Mouse (Mus musculus) stomach, postnatal 0 days (tissue): ENCODE measurements around the gene 6030468B19Rik. TPM values are rescaled to one million over a fixed set of nuclear protein-coding genes. Genes with fewer than 3 reads are reported as not detected.

Experiments used
- ATAC-seq: fragments of 200-750 bp; cut with Nextera tagmentation; 2 replicates; pipeline ENCODE4 v1.8.0; 2017; ENCODE audit not compliant: low FRiP score, low TSS enrichment
- DNase-seq: peaks from one replicate; pipeline ENCODE4 v3.0.0-alpha.2; 2016; ENCODE audit warnings: low spot score
- H3K27ac ChIP-seq: fragments of 300-500 bp; sonication (generic); replicated peaks from 2 replicates; pipeline ENCODE4 v1.5.1; 2014; ENCODE audit warnings: mild to moderate bottlenecking, control low read depth
- H3K27me3 ChIP-seq: fragments of 300-500 bp; sonication (generic); 2 replicates; pipeline ENCODE4 v1.6.1; 2014; ENCODE audit warnings: low read length; ENCODE audit not compliant: control insufficient read depth, insufficient read depth
- H3K36me3 ChIP-seq: fragments of 300-500 bp; sonication (generic); 2 replicates; pipeline ENCODE4 v1.6.1; 2014; ENCODE audit warnings: low read length, mixed read lengths; ENCODE audit not compliant: control insufficient read depth, insufficient read depth
- H3K4me1 ChIP-seq: fragments of 300-500 bp; sonication (generic); replicated peaks from 2 replicates; pipeline ENCODE4 v1.6.1; 2014; ENCODE audit warnings: antibody characterized with exemption; ENCODE audit not compliant: control insufficient read depth, insufficient read depth
- H3K4me2 ChIP-seq: fragments of 300-500 bp; sonication (generic); replicated peaks from 2 replicates; pipeline ENCODE4 v1.6.1; 2014; ENCODE audit warnings: low read depth, mild to moderate bottlenecking, control low read depth, moderate library complexity
- H3K4me3 ChIP-seq: fragments of 300-500 bp; sonication (generic); 2 replicates; pipeline ENCODE4 v1.5.1; 2014; ENCODE audit warnings: low read depth, low read length, control low read depth
- H3K9ac ChIP-seq: fragments of 300-500 bp; sonication (generic); 2 replicates; pipeline ENCODE4 v1.6.1; 2014; ENCODE audit warnings: mild to moderate bottlenecking, low read length, control low read depth, mixed read lengths
- H3K9me3 ChIP-seq: fragments of 300-500 bp; sonication (generic); 2 replicates; pipeline ENCODE4 v1.6.1; 2016; ENCODE audit warnings: low read length; ENCODE audit not compliant: control insufficient read depth
- CTCF ChIP-seq: IDR thresholded peaks from 2 replicates; pipeline ENCODE4 v1.5.1; 2016; ENCODE audit warnings: antibody characterized with exemption, low read depth, mild to moderate bottlenecking, moderate library complexity
- EP300 ChIP-seq: optimal IDR thresholded peaks from 2 replicates; pipeline ENCODE3; 2016; ENCODE audit warnings: antibody characterized with exemption
- WGBS: fragments of 180-500 bp; shearing (Covaris S2); extraction: QIAGEN DNeasy Blood & Tissue Kit; methylation state at CpG from one replicate; pipeline ENCODE4 v1.1.7; 2014; 5-methylcytosine and 5-hydroxymethylcytosine counted together
- polyA plus RNA-seq: library from polyadenylated mRNA; unstranded; fragments of >200 nt; fragmentation: Nextera tagmentation; extraction: Ambion mirVana; gene quantifications from 2 replicates; pipeline ENCODE4 v1.2.1, GENCODE M21; 2015

Gene 6030468B19Rik
- polyA plus RNA-seq, 1 experiment from 2014 or later: not detected

DNA sequence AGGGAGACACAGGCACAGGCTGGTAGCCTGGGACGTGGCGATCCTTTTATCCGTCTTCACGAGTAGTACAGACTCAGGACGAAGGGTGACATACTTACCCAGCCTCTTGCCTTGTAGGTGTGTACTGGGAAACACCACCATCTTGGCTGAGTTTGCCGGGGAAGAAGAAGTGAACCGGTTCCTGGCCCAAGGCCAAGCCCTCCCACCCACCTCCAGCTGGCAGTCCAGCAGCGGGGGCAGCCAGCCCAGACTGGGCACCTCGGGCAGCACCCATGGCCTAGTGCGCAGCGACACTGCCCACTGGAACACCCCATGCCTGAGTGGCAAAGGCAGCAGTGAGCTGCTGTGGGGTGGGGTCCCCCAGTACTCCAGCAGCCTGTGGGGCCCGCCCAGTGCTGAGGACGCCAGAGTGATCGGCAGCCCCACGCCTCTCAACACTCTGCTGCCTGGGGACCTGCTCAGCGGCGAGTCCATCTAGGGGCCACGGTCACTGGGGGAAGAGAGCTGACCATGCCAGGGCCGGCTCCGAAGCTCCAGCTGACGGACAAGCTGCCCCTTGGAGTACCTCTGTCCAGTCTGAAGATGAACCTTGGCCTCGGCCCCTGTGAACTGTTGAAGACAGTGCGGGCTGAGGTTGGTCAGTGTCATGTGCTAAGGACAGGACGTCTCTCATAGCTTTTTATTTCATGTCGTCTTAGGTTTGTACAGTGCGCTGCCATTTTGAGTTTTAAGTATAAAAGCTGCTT, 36.9 kb upstream of the 6030468B19Rik start:
- Histone ChIP-seq H3K36me3 (peaks cover 36% of the 10 kb centered on the region), H3K9me3 (no peaks in the 10 kb centered on the region), H3K27ac (no peak overlapping the region), H3K9ac (no peak overlapping the region), H3K4me2 (no peak overlapping the region), H3K4me3 (no peak overlapping the region), H3K4me1 (no peaks in the 10 kb centered on the region), H3K27me3 (no peaks in the 10 kb centered on the region)
- DNase-seq (no peak), ATAC-seq (no peak)
- no peak for TF ChIP-seq CTCF
- 82% methylated on average over 26 of the region's 26 CpGs for WGBS

DNA sequence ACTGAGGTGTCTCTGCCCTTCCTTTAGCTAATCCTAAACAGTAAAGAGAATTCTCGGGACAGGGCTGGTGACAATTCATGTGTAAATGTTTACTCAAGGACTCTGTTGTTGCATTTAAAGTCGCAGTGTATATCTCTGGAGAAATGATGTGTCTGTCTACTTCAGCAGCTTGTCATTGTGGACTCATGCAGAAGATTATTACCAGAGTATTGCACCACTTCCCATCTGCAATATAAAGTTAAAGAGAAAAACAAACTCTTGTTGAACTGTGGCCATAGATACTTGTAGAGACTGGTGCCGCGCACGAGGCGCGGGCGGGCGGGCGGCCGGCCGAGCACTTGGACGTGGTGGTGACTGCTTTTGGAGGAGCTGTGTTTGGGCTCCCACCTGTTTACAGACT, 35.7 kb upstream of the 6030468B19Rik start:
- TF ChIP-seq EP300 (no peak), CTCF (no peak)
- H3K36me3 ChIP-seq: peaks cover 29% of the 10 kb centered on the region
- no peak for DNase-seq
- H3K27ac ChIP-seq: no peak overlapping the region
- 81% methylated on average over 13 of the region's 13 CpGs for WGBS
- H3K9me3 ChIP-seq: no peaks in the 10 kb centered on the region
- no peak overlapping the region for H3K4me2 ChIP-seq
- no peaks in the 10 kb centered on the region for H3K4me1 ChIP-seq
- no peak overlapping the region for H3K4me3 ChIP-seq
- no peaks in the 10 kb centered on the region for H3K27me3 ChIP-seq
- no peak for ATAC-seq
- H3K9ac ChIP-seq: no peak overlapping the region

DNA sequence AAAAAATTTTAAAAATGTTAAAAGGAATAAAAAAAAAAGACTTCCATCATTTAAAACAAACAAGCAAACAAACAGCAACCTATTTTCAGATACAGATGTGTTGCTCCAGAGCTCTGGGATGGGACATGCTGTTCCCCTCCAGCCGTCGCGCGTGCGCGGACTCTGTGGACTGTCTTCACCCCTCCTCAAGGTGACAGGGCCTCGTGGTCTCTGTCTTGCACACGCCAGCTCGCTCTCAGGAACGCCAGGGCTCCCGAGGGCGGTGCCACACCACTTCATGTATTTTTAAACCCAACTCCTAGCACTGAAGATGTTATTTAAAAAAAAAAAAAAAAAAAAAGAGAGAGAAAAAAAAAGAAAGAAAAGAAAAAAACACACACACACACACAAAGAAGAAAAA, 35.2 kb upstream of the 6030468B19Rik start:
- Histone ChIP-seq H3K9ac (no peak overlapping the region), H3K9me3 (no peaks in the 10 kb centered on the region), H3K4me1 (no peaks in the 10 kb centered on the region), H3K27me3 (no peaks in the 10 kb centered on the region), H3K36me3 (peaks cover 29% of the 10 kb centered on the region), H3K4me2 (no peak overlapping the region), H3K27ac (no peak overlapping the region), H3K4me3 (no peak overlapping the region)
- WGBS: 90% methylated on average over 12 of the region's 12 CpGs
- ATAC-seq: no peak
- DNase-seq: no peak
- TF ChIP-seq CTCF (no peak), EP300 (no peak)

DNA sequence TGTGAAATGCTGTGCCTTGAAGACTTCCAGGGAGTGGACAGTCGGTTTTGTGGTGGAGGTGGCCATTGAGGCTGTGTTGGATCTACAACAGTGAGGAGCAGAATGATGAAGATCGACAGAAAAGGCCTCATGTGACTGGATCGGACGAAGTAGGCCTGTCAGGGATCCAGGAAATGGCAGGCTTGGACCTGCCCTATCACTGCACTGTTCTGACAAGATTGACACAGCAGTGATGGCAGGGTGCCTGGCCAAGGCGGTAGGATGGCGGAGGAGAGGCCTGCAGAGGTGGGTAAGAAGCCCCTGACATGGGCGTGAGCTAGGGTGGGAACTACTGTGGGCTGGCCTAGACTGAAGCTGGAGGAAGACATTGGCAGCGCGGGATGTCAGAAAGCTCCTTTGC, 33.1 kb upstream of the 6030468B19Rik start:
- H3K4me1 ChIP-seq: no peaks in the 10 kb centered on the region
- no peak overlapping the region for H3K9ac ChIP-seq
- H3K4me3 ChIP-seq: no peak overlapping the region
- no peak overlapping the region for H3K27ac ChIP-seq
- TF ChIP-seq EP300 (no peak), CTCF (no peak)
- no peak overlapping the region for H3K4me2 ChIP-seq
- WGBS: 72% methylated on average over 9 of the region's 9 CpGs
- no peak for DNase-seq
- H3K36me3 ChIP-seq: peaks cover 16% of the 10 kb centered on the region; the same call in 1 of the 2 replicates
- H3K9me3 ChIP-seq: no peaks in the 10 kb centered on the region
- no peaks in the 10 kb centered on the region for H3K27me3 ChIP-seq
- no peak for ATAC-seq

DNA sequence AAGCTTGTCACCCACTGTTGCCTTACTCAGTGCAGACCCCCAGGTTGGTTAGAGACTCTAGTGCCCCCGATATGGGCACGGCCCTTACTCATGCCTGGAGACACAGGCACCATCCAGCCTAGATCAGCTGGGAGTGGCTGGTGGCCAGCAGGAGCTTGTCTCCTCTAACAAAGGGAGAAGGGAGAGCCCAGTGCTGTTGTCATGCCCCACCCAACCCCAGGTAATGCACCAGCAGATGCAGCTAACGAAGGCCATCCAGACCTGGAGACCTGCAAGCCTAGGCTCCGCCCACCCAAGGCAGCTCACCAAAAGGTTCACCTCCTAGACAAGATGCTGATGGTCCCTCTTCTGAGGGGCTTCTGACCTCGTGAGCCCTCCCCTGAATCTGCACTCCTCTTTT, 32.1 kb upstream of the 6030468B19Rik start:
- DNase-seq (no peak), ATAC-seq (no peak; the same call in 1 of the 2 replicates)
- no peaks in the 10 kb centered on the region for H3K4me1 ChIP-seq
- no peak overlapping the region for H3K4me2 ChIP-seq
- WGBS: 86% methylated on average over 5 of the region's 5 CpGs
- H3K4me3 ChIP-seq: no peak overlapping the region
- H3K27ac ChIP-seq: no peak overlapping the region
- no peak overlapping the region for H3K9ac ChIP-seq
- no peaks in the 10 kb centered on the region for H3K9me3 ChIP-seq
- TF ChIP-seq EP300: no peak
- no peak for TF ChIP-seq CTCF
- H3K36me3 ChIP-seq: peaks cover 10% of the 10 kb centered on the region; the same call in 1 of the 2 replicates
- H3K27me3 ChIP-seq: no peaks in the 10 kb centered on the region

DNA sequence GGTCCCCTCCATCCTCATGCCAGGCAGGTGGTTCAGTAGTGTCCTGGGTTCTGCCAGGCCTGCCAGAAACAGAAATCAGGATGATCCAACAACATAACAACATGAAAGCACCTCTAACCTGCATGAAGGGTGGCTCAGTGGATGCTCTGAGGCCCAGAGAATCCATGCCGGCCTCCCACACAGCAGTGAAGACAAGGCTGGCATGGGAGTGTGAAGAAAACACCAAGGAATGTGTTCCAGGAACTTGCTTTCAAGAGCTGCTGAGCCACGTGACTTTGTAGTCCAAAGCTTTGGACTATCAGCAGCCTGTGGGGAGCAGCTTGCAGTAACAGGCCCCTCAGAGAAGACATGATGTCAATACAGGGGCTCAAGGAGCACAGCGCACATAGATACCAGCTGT, 31.2 kb upstream of the 6030468B19Rik start:
- Histone ChIP-seq H3K4me3 (no peak overlapping the region), H3K27me3 (no peaks in the 10 kb centered on the region), H3K27ac (no peak overlapping the region), H3K36me3 (peaks cover 5% of the 10 kb centered on the region; the same call in 1 of the 2 replicates), H3K9ac (no peak overlapping the region), H3K4me2 (no peak overlapping the region), H3K4me1 (no peaks in the 10 kb centered on the region), H3K9me3 (no peaks in the 10 kb centered on the region)
- no peak for TF ChIP-seq EP300
- no peak for TF ChIP-seq CTCF
- whole genome bisulfite sequencing: 89% methylated on average over 3 of the region's 3 CpGs
- no peak for ATAC-seq
- no peak for DNase-seq
